Mouse (Mus musculus) testis, adult 2 months (tissue): ENCODE data around the gene Ryr3.

Source experiments
- CTCF ChIP-seq: fragments of 200-500 bp; IDR thresholded peaks from 2 replicates; pipeline ENCODE4 v1.5.1; 2012; ENCODE audit warnings: low read depth, mild to moderate bottlenecking, inconsistent platforms, low read length, moderate library complexity; ENCODE audit not compliant: control insufficient read depth, insufficient read depth, insufficient replicate concordance
- POLR2A ChIP-seq: fragments of 200-500 bp; IDR thresholded peaks from 2 replicates; pipeline ENCODE4 v1.6.1; 2012; ENCODE audit warnings: low read depth, mild to moderate bottlenecking, inconsistent platforms, low read length, moderate library complexity; ENCODE audit not compliant: control insufficient read depth

DNA sequence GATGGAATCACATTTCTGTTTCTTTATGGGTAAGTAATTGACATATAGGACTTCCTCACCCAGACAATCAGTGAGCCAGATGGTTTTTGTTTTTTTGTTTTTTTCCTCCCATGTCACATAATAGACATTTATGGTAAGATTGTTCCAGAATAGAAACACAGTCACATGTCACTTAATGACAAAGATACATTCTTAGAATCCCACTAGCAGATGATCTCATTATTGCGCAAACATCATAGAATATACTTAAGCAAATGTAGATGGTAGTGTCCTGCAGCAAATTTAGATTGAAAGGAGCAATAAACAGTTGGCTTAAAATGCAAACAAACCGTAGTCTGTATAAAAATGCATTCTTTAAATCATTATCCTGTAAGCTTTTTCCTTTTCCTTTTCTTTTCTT is 161.3 kb downstream of the Ryr3 start:
- no peak for TF ChIP-seq CTCF
- no peak for TF ChIP-seq POLR2A
